11 mouse cellular contexts compared by ENCODE assay signal in the genomic region with DNA sequence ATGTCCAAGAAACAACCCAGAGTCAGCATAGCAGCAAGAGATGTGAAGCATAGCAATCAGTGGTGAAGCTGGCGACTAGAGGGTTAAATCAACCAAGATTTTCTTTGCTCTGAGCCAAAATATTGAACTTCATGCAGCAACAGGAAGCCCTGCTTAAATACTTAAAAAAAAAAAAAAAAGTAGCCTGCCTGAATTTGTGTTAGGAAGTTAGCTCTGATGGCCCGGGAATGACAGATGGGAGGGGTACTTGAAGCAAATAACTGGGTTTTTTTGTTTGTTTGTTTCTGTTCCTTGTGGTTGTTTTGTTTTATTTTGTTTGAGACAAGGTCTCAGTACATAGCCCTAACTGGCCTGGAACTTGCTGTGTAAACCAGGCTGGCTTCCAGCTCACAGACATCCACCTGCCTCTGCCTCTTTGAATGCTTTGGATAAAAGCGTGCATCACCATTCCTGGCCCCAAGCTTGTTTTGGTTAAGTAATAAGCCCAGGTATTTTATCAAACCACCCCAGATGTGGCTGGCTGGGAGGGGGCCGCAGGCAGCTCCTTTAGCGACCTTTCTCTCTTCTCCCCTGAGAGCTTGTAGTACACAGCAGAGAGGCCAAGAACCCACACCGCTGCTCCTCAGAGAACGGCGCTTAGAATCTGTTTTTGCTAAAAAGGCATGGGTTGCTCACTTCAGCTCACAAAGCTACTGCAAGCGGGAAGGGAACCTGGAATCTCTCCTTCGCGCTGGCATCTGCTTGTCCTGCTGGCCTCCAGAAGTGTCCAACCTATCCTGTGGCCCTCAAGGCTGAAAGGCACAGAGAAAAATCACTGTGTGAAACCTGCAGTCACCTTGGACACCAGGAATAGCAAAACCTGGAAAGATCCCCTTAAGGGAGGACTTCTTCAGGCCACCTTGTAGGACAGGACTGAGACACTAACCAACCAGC. TPM values are rescaled to one million over a fixed set of nuclear protein-coding genes. Genes with fewer than 3 reads are reported as not detected.
A peak's percentile ranks its signal among the peaks of the same experiment; 100 is the strongest.
DNase-seq lines count a peak whose midpoint lies in the region; ATAC-seq lines count a peak whose summit lies in the region.
"Had no signal": no experiment of that assay in that cellular context is flagged by ENCODE, and none has a peak within 500 bp of the region (broad histone marks: within the 10 kb centered on the region; RNA-seq: fewer than 3 reads in every experiment).

No protein-coding gene starts in this region.

- H3K9me3 ChIP-seq in megakaryocyte, embryonic 14.5 days, result no peaks in the 10 kb centered on the region
- peaks cover 4% of the 10 kb centered on the region; the same call in 1 of the 2 replicates for H3K9me3 ChIP-seq in liver, embryonic 12.5 days (replicated peaks)
- H3K9me3 ChIP-seq in stomach, embryonic 15.5 days, result no peaks in the 10 kb centered on the region

- peak; percentile 90 for DNase-seq in heart, adult 11 months
- DNase-seq in heart, adult 9 months (ENCODE audit: low spot score in 2 of 2), result no peak
- no peak for DNase-seq in cerebellum, postnatal 10 days
- DNase-seq in thymus, postnatal 0 days (ENCODE audit: low spot score), result no peak
- DNase-seq: gastrocnemius, postnatal 36 days; kidney, adult 9 months had no signal

- H3K27ac ChIP-seq in liver, embryonic 12.5 days, result peak overlapping the region; percentile 99
- peak overlapping the region; percentile 51 for H3K27ac ChIP-seq in stomach, embryonic 15.5 days

- H3K27me3 ChIP-seq in megakaryocyte, embryonic 14.5 days (replicated peaks), result no peaks in the 10 kb centered on the region
- no peaks in the 10 kb centered on the region for H3K27me3 ChIP-seq in liver, embryonic 12.5 days (replicated peaks)
- no peaks in the 10 kb centered on the region for H3K27me3 ChIP-seq in stomach, embryonic 15.5 days (replicated peaks)

- peaks cover 57% of the 10 kb centered on the region for H3K4me1 ChIP-seq in megakaryocyte, embryonic 14.5 days
- peaks cover 60% of the 10 kb centered on the region for H3K4me1 ChIP-seq in liver, embryonic 12.5 days
- peaks cover 17% of the 10 kb centered on the region for H3K4me1 ChIP-seq in stomach, embryonic 15.5 days

- peak overlapping the region; percentile 69 for H3K4me2 ChIP-seq in liver, embryonic 12.5 days
- H3K4me2 ChIP-seq in stomach, embryonic 15.5 days, result no peak overlapping the region

- peak overlapping the region; percentile 69 for H3K9ac ChIP-seq in liver, embryonic 12.5 days
- no peak overlapping the region for H3K9ac ChIP-seq in stomach, embryonic 15.5 days

- WGBS in liver, embryonic 12.5 days (ENCODE audit: insufficient replicate concordance), result 37% methylated on average over 11 of the region's 11 CpGs
- WGBS in stomach, embryonic 15.5 days, result 60% methylated on average over 11 of the region's 11 CpGs

- no peaks in the 10 kb centered on the region for H3K36me3 ChIP-seq in megakaryocyte, embryonic 14.5 days (replicated peaks; ENCODE audit: low read length)
- H3K36me3 ChIP-seq in liver, embryonic 12.5 days, result 0 out of 2 replicates have a peak, but pooled peaks cover 3% of the 10 kb centered on the region
- no peaks in the 10 kb centered on the region for H3K36me3 ChIP-seq in stomach, embryonic 15.5 days

- H3K4me3 ChIP-seq in megakaryocyte, embryonic 14.5 days (replicated peaks), result peak overlapping the region; percentile 84
- H3K4me3 ChIP-seq in liver, embryonic 12.5 days, result peak overlapping the region; percentile 18
- H3K4me3 ChIP-seq in stomach, embryonic 15.5 days (replicated peaks), result no peak overlapping the region

- ATAC-seq in megakaryocyte, adult 5-6 weeks (ENCODE audit: poor library complexity, severe bottlenecking), result no peak
- peak; percentile 87 for ATAC-seq in liver, embryonic 12.5 days
- ATAC-seq in stomach, embryonic 15.5 days (ENCODE audit: insufficient read depth, low FRiP score, low read depth), result peak; percentile 72; the same call in 1 of the 2 replicates
- ATAC-seq: midbrain, embryonic 16.5 days had no signal

RNA-seq across cellular contexts. Expression of a gene that starts 34.0 kb away (rescaled TPM):
- polyA plus RNA-seq in megakaryocyte, embryonic 14.5 days (2012; ENCODE audit: insufficient read depth, low replicate concordance), result 11.4 and 14.3 TPM in 2 replicates
- 257 and 258 TPM in 2 replicates for total RNA-seq in megakaryocyte, adult 5-6 weeks (2015)
- total RNA-seq in megakaryocyte, adult 5-6 weeks (2017), result 235 and 244 TPM in 2 replicates
- polyA plus RNA-seq in liver, embryonic 12.5 days (2016; fragmentation: Nextera tagmentation; extraction: Ambion mirVana), result 52.5 and 56.7 TPM in 2 replicates
- polyA plus RNA-seq in stomach, embryonic 15.5 days (2015; fragmentation: Nextera tagmentation; extraction: Ambion mirVana), result 32.6 and 33.3 TPM in 2 replicates
- polyA plus RNA-seq in thymus, postnatal 0 days (2015; fragmentation: Nextera tagmentation; extraction: Ambion mirVana), result 47.9 and 56.5 TPM in 2 replicates
